Mouse (Mus musculus): ENCODE data around the gene Pard3.

DNA sequence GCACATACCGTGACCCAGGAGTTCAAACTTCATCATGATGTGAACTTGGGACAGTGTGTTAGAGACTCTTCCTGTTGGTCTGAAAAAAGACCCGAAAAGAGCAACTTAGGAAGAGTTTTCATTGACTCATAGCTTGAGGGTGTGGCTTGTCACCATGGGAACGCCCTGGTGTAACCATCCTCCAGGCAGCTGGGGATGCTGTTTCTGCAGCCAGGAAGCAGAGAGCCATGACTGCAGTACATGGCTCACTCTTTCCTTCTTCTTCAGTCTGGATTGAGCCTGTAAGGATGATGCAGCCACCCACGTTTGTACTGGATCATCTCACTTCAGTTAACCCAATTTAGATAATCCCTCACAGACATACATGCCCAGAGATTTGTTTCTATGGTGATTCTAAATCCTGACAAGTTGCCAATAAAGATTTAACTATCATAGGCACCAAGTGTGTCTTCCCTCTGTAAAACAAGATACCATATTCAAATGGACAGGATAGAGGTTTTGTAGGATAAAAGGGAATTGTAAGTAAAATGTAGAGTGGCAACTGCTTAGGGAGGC is 431.6 kb downstream of the Pard3 start:
- no peak for TF ChIP-seq CTCF (IDR thresholded peaks at IDR 0.05; ENCODE audit: borderline replicate concordance, control insufficient read depth, extremely low read depth, insufficient read depth, low read length, poor library complexity)
- TF ChIP-seq POLR2A (IDR thresholded peaks at IDR 0.05; ENCODE audit: control insufficient read depth, extremely low read depth, insufficient read depth, low read length, poor library complexity): no peak
